Mouse (Mus musculus) hindbrain, embryonic 14.5 days (tissue): ENCODE results near the gene Rnf34. TPM values are rescaled to one million over a fixed set of nuclear protein-coding genes. Genes with fewer than 3 reads are reported as not detected.

Source experiments
- ATAC-seq: fragments of 200-750 bp; cut with Nextera tagmentation; 2 replicates; pipeline ENCODE4 v1.8.0; 2017; ENCODE audit warnings: moderate number of reproducible peaks, mild to moderate bottlenecking, moderate TSS enrichment, moderate library complexity; ENCODE audit not compliant: low FRiP score
- DNase-seq: peaks from one replicate; pipeline ENCODE4 v3.0.0-alpha.2; 2015; ENCODE audit warnings: low spot score
- H3K27ac ChIP-seq: fragments of 300-500 bp; sonication (generic); 2 replicates; pipeline ENCODE4 v1.5.1; 2014; ENCODE audit warnings: mild to moderate bottlenecking, moderate library complexity
- H3K27me3 ChIP-seq: fragments of 300-500 bp; sonication (generic); 2 replicates; pipeline ENCODE4 v1.6.1; 2014; ENCODE audit warnings: mild to moderate bottlenecking, low read length, mixed read lengths; ENCODE audit not compliant: control insufficient read depth, insufficient read depth
- H3K36me3 ChIP-seq: fragments of 300-500 bp; sonication (generic); replicated peaks from 2 replicates; pipeline ENCODE4 v1.6.1; 2014; ENCODE audit not compliant: control insufficient read depth, insufficient read depth
- H3K4me1 ChIP-seq: fragments of 300-500 bp; sonication (generic); replicated peaks from 2 replicates; pipeline ENCODE4 v1.6.1; 2014; ENCODE audit warnings: antibody characterized with exemption, low read length, mixed read lengths; ENCODE audit not compliant: control insufficient read depth, insufficient read depth
- H3K4me2 ChIP-seq: fragments of 300-500 bp; sonication (generic); replicated peaks from 2 replicates; pipeline ENCODE4 v1.6.1; 2014; ENCODE audit warnings: mild to moderate bottlenecking, moderate library complexity
- H3K4me3 ChIP-seq: fragments of 300-500 bp; sonication (generic); replicated peaks from 2 replicates; pipeline ENCODE4 v1.5.1; 2014; ENCODE audit warnings: mild to moderate bottlenecking, low read length
- H3K9ac ChIP-seq: fragments of 300-500 bp; sonication (generic); 2 replicates; pipeline ENCODE4 v1.6.1; 2014
- H3K9me3 ChIP-seq: fragments of 300-500 bp; sonication (generic); 2 replicates; pipeline ENCODE4 v1.6.1; 2016; ENCODE audit warnings: low read length; ENCODE audit not compliant: control insufficient read depth
- whole genome bisulfite sequencing: fragments of 180-500 bp; shearing (Covaris S2); extraction: QIAGEN DNeasy Blood & Tissue Kit; methylation state at CpG from one replicate; pipeline ENCODE4 v1.1.7; 2014; 5-methylcytosine and 5-hydroxymethylcytosine counted together
- polyA plus RNA-seq: library from polyadenylated mRNA; unstranded; fragments of >200 nt; fragmentation: Nextera tagmentation; extraction: Ambion mirVana; gene quantifications from 2 replicates; pipeline ENCODE4 v1.2.1, GENCODE M21; 2014

Gene Rnf34
- polyA plus RNA-seq, 1 experiment from 2014 or later, result 54.8 TPM

- ATAC-seq (no peak), DNase-seq (no peak)
- no peak overlapping the region for H3K27ac ChIP-seq
- H3K9me3 ChIP-seq, result no peaks in the 10 kb centered on the region
- no peak overlapping the region for H3K9ac ChIP-seq
- WGBS, result 96% methylated on average over 6 of the region's 6 CpGs
- no peak overlapping the region for H3K4me2 ChIP-seq
- H3K27me3 ChIP-seq, result no peaks in the 10 kb centered on the region
- no peak overlapping the region for H3K4me3 ChIP-seq
- peaks cover 3% of the 10 kb centered on the region; the same call in 1 of the 2 replicates for H3K36me3 ChIP-seq
- peaks cover 12% of the 10 kb centered on the region for H3K4me1 ChIP-seq
These were observed 43.4 kb downstream of the Rnf34 start for GRCm38 (mm10) chr5:122893270-122893669.

- H3K27ac ChIP-seq, result no peak overlapping the region
- DNase-seq (peak; percentile 61), ATAC-seq (no peak)
- H3K27me3 ChIP-seq, result no peaks in the 10 kb centered on the region
- WGBS, result 94% methylated on average over 5 of the region's 5 CpGs
- no peak overlapping the region for H3K4me2 ChIP-seq
- peaks cover 20% of the 10 kb centered on the region for H3K4me1 ChIP-seq
- no peaks in the 10 kb centered on the region for H3K9me3 ChIP-seq
- no peak overlapping the region for H3K9ac ChIP-seq
- no peaks in the 10 kb centered on the region for H3K36me3 ChIP-seq
- H3K4me3 ChIP-seq, result no peak overlapping the region
These were observed 44.3 kb downstream of the Rnf34 start for GRCm38 (mm10) chr5:122894007-122894637.

GRCm38 (mm10) chr5:122894821-122895220 is 45.0 kb downstream of the Rnf34 start:
- DNase-seq (no peak), ATAC-seq (no peak)
- WGBS, result 72% methylated on average over 4 of the region's 4 CpGs
- Histone ChIP-seq H3K4me1 (peaks cover 21% of the 10 kb centered on the region), H3K36me3 (no peaks in the 10 kb centered on the region), H3K27ac (no peak overlapping the region), H3K27me3 (no peaks in the 10 kb centered on the region), H3K4me2 (no peak overlapping the region), H3K9ac (no peak overlapping the region), H3K9me3 (no peaks in the 10 kb centered on the region), H3K4me3 (no peak overlapping the region)

- Histone ChIP-seq H3K27me3 (no peaks in the 10 kb centered on the region), H3K4me1 (peaks cover 21% of the 10 kb centered on the region), H3K27ac (no peak overlapping the region), H3K36me3 (no peaks in the 10 kb centered on the region), H3K9me3 (no peaks in the 10 kb centered on the region), H3K9ac (peak overlapping the region; percentile 94), H3K4me3 (peak overlapping the region; percentile 86), H3K4me2 (peak overlapping the region; percentile 88)
- ATAC-seq (no peak), DNase-seq (no peak)
- 85% methylated on average over 6 of the region's 6 CpGs for WGBS
These were observed 48.3 kb downstream of the Rnf34 start for GRCm38 (mm10) chr5:122898153-122898552.

- H3K4me1 ChIP-seq, result peaks cover 21% of the 10 kb centered on the region
- 4% methylated on average over 42 of the region's 45 CpGs for WGBS
- peak overlapping the region; percentile 88 for H3K4me2 ChIP-seq
- no peak for ATAC-seq
- no peaks in the 10 kb centered on the region for H3K9me3 ChIP-seq
- peak overlapping the region; percentile 86 for H3K4me3 ChIP-seq
- DNase-seq, result peak; percentile 29
- peak overlapping the region; percentile 97 for H3K27ac ChIP-seq
- no peaks in the 10 kb centered on the region for H3K36me3 ChIP-seq
- peak overlapping the region; percentile 94 for H3K9ac ChIP-seq
- no peaks in the 10 kb centered on the region for H3K27me3 ChIP-seq
These were observed 49.3 kb downstream of the Rnf34 start for GRCm38 (mm10) chr5:122898963-122899776.

GRCm38 (mm10) chr5:122899777-122900557 is 50.1 kb downstream of the Rnf34 start:
- peak overlapping the region; percentile 88 for H3K4me2 ChIP-seq
- ATAC-seq (peak; percentile 96), DNase-seq (peak; percentile 93)
- H3K27me3 ChIP-seq, result no peaks in the 10 kb centered on the region
- H3K27ac ChIP-seq, result peak overlapping the region; percentile 97
- peak overlapping the region; percentile 86 for H3K4me3 ChIP-seq
- no peaks in the 10 kb centered on the region for H3K36me3 ChIP-seq
- H3K4me1 ChIP-seq, result peaks cover 21% of the 10 kb centered on the region
- H3K9ac ChIP-seq, result peak overlapping the region; percentile 94
- no peaks in the 10 kb centered on the region for H3K9me3 ChIP-seq
- whole genome bisulfite sequencing, result under 1% methylated on average over 93 of the region's 120 CpGs

GRCm38 (mm10) chr5:122900558-122901171 is 50.8 kb downstream of the Rnf34 start:
- Histone ChIP-seq H3K4me2 (peak overlapping the region; percentile 88), H3K4me3 (peak overlapping the region; percentile 86), H3K36me3 (no peaks in the 10 kb centered on the region), H3K27me3 (no peaks in the 10 kb centered on the region), H3K27ac (peak overlapping the region; percentile 97), H3K9ac (peak overlapping the region; percentile 94), H3K9me3 (no peaks in the 10 kb centered on the region), H3K4me1 (peaks cover 21% of the 10 kb centered on the region)
- ATAC-seq (no peak), DNase-seq (peak; percentile 53)
- 2% methylated on average over 33 of the region's 33 CpGs for WGBS

- Histone ChIP-seq H3K27me3 (no peaks in the 10 kb centered on the region), H3K4me2 (peak overlapping the region; percentile 88), H3K36me3 (no peaks in the 10 kb centered on the region), H3K9ac (peak overlapping the region; percentile 94), H3K4me3 (peak overlapping the region; percentile 86), H3K9me3 (no peaks in the 10 kb centered on the region), H3K4me1 (peaks cover 21% of the 10 kb centered on the region), H3K27ac (peak overlapping the region; percentile 97)
- ATAC-seq, result no peak
- 55% methylated on average over 11 of the region's 11 CpGs for WGBS
- DNase-seq, result no peak
These were observed 51.3 kb downstream of the Rnf34 start for GRCm38 (mm10) chr5:122901179-122901578.
